Mouse (Mus musculus): ENCODE results near the gene Ankfn1. TPM values are rescaled to one million over a fixed set of nuclear protein-coding genes. Genes with fewer than 3 reads are reported as not detected.

Gene Ankfn1
- polyA plus RNA-seq, 1 experiment, result 0.18 TPM

DNA sequence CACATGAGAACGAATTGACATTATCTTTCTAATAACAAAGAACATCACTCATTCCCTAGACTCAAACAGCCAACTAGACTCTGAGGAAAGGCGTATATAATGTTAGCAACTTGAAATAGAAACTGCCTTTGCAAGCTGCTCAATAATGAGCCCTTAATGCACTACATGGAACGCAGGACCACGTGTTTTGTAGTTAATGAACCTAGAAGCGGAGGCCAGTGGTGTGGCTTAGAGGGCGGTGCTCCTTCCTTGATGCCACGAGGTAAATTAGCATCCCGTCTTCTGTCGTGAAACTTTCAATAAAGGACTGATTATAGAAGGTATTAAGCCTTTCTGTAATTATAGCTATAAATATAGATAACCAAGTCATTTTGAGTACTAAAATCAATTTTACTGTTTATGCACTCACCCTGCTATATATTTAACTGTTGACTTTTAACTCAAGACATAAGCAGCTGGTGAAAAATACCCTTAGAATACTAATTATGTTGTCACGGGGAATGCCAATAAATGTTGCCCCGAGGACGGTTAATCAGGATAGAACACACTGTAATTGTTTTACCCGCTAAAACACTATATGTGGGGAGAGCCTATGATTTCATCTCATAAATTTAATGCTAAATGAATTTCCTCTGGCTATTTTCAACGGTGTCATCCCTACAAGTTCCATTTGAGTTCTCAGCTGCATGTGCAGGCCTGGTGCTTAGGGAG lies 112.1 kb downstream of the Ankfn1 start:
- Histone ChIP-seq H3K4me2 (ENCODE audit: low read depth) (no peak overlapping the region), H3ac (ENCODE audit: control insufficient read depth, insufficient read length) (no peak overlapping the region), H3K79me2 (ENCODE audit: control insufficient read depth, insufficient read depth) (no peaks in the 10 kb centered on the region), H3K4me3 (no peak overlapping the region), H3K36me3 (ENCODE audit: control insufficient read depth, insufficient read depth) (no peaks in the 10 kb centered on the region), H3K27me3 (ENCODE audit: control insufficient read depth, insufficient read depth, insufficient read length) (no peaks in the 10 kb centered on the region)
- TF ChIP-seq POLR2AphosphoS2 (IDR thresholded peaks at IDR 0.05; ENCODE audit: insufficient read length, low read depth) (no peak), MYOG (IDR thresholded peaks at IDR 0.05; ENCODE audit: control insufficient read depth in 1 of 3, insufficient read depth in 1 of 3, insufficient read length in 2 of 3, low read depth in 2 of 3) (no peak), MAX (IDR thresholded peaks at IDR 0.05; ENCODE audit: low read depth) (no peak), POLR2A (IDR thresholded peaks at IDR 0.05; ENCODE audit: insufficient read length, low read depth) (no peak), SRF (IDR thresholded peaks at IDR 0.05; ENCODE audit: control insufficient read depth, insufficient read length, low read depth) (no peak), TCF3 (IDR thresholded peaks at IDR 0.05; ENCODE audit: insufficient read length, low read depth) (no peak), CEBPB (IDR thresholded peaks at IDR 0.05; ENCODE audit: insufficient read depth, poor library complexity, severe bottlenecking) (no peak)

DNA sequence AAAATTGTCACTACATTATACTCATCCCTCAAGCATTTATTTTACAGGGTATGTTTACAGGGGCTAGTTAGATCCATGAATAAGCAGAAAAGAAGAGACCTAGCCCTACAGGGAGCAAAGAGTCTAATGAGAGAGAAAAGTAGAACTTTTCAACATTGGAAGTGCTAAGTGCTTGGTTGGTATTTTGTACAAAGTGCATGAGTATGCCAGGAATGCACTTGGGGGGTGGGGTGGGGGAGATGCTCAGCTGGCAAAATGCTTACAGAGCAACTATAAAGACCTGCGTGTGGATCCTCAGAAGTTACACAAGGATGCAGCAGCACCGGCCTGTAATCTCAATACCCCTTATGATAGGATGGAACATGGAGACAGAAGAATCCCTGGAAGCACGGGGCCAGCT lies 118.4 kb downstream of the Ankfn1 start:
- H3K4me3 ChIP-seq, result no peak overlapping the region
- H3K4me2 ChIP-seq (ENCODE audit: low read depth), result no peak overlapping the region
- H3K27me3 ChIP-seq (ENCODE audit: control insufficient read depth, insufficient read depth, insufficient read length), result no peaks in the 10 kb centered on the region
- no peaks in the 10 kb centered on the region for H3K79me2 ChIP-seq (ENCODE audit: control insufficient read depth, insufficient read depth)
- H3K36me3 ChIP-seq (ENCODE audit: control insufficient read depth, insufficient read depth), result no peaks in the 10 kb centered on the region
- TF ChIP-seq REST (IDR thresholded peaks at IDR 0.05; ENCODE audit: insufficient read depth, insufficient read length) (no peak), CEBPB (IDR thresholded peaks at IDR 0.05; ENCODE audit: insufficient read depth, poor library complexity, severe bottlenecking) (no peak), POLR2A (IDR thresholded peaks at IDR 0.05; ENCODE audit: insufficient read length, low read depth) (no peak), USF1 (IDR thresholded peaks at IDR 0.05; ENCODE audit: low read depth) (no peak), TCF12 (IDR thresholded peaks at IDR 0.05; ENCODE audit: insufficient read depth, poor library complexity, severe bottlenecking) (no peak), MYOD1 (IDR thresholded peaks at IDR 0.05; ENCODE audit: control insufficient read depth in 1 of 3, insufficient read length in 2 of 3, low read depth in 2 of 3) (no peak)
- H3ac ChIP-seq (ENCODE audit: control insufficient read depth, insufficient read length), result no peak overlapping the region

DNA sequence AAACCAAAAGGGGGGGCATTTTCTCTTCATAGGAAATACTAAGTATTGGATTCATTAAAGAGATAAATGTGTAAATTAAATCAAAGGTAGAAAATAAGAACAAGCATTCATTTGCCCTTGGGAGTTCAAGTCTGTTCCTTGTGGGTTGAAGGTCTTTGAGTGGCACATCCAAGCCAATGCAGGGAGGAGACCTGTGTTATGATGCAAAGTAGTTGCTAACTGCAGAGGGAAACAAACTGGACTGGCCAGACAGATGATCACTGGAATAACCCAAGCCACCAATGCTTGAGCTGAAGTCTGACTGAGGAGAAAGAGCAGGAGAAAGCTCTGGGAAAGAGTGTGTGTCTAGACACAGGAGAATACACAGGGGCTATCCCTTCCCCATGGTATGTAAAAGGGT lies 120.9 kb downstream of the Ankfn1 start:
- Histone ChIP-seq H3ac (ENCODE audit: control insufficient read depth, insufficient read length) (no peak overlapping the region), H3K27me3 (ENCODE audit: control insufficient read depth, insufficient read depth, insufficient read length) (no peaks in the 10 kb centered on the region), H3K4me3 (no peak overlapping the region), H3K79me2 (ENCODE audit: control insufficient read depth, insufficient read depth) (no peaks in the 10 kb centered on the region), H3K4me2 (ENCODE audit: low read depth) (no peak overlapping the region), H3K36me3 (ENCODE audit: control insufficient read depth, insufficient read depth) (no peaks in the 10 kb centered on the region)
- no peak for TF ChIP-seq USF1 (IDR thresholded peaks at IDR 0.05; ENCODE audit: low read depth)
- no peak for TF ChIP-seq TCF12 (IDR thresholded peaks at IDR 0.05; ENCODE audit: insufficient read depth, poor library complexity, severe bottlenecking)
- no peak for TF ChIP-seq REST (IDR thresholded peaks at IDR 0.05; ENCODE audit: insufficient read depth, insufficient read length)
- no peak for TF ChIP-seq E2F4 (IDR thresholded peaks at IDR 0.05; ENCODE audit: insufficient read depth)
- no peak for TF ChIP-seq TCF3 (IDR thresholded peaks at IDR 0.05; ENCODE audit: insufficient read length, low read depth)
- no peak for TF ChIP-seq CEBPB (IDR thresholded peaks at IDR 0.05; ENCODE audit: insufficient read depth, poor library complexity, severe bottlenecking)
- TF ChIP-seq MYOD1 (IDR thresholded peaks at IDR 0.05; ENCODE audit: control insufficient read depth in 1 of 3, insufficient read length in 2 of 3, low read depth in 2 of 3), result no peak
- no peak for TF ChIP-seq SRF (IDR thresholded peaks at IDR 0.05; ENCODE audit: control insufficient read depth, insufficient read length, low read depth)
- TF ChIP-seq POLR2AphosphoS2 (IDR thresholded peaks at IDR 0.05; ENCODE audit: insufficient read length, low read depth), result no peak
- no peak for TF ChIP-seq POLR2A (IDR thresholded peaks at IDR 0.05; ENCODE audit: insufficient read length, low read depth)
- TF ChIP-seq MYOG (IDR thresholded peaks at IDR 0.05; ENCODE audit: control insufficient read depth in 1 of 3, insufficient read depth in 1 of 3, insufficient read length in 2 of 3, low read depth in 2 of 3), result no peak

DNA sequence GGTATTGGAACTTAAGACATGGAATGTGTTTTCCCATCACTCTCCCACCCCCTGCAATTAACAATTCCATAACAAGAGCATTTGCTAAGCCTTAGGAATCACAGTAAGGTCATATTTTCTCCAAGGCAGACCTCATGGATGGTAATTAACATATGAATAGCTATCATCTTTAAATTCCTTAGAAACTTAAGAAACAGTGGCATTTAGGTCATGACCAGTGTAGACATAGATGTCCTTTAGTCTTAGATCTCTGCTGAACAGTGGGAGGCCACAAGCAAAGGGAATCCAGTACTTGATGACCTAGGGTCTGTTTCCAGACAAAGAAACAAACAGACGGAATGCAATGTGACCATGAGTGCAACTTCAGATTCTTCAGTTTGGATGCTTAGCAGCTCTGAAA lies 141.7 kb downstream of the Ankfn1 start:
- TF ChIP-seq POLR2A (IDR thresholded peaks at IDR 0.05; ENCODE audit: insufficient read length, low read depth) (no peak), SRF (IDR thresholded peaks at IDR 0.05; ENCODE audit: control insufficient read depth, insufficient read length, low read depth) (no peak), MYOD1 (IDR thresholded peaks at IDR 0.05; ENCODE audit: control insufficient read depth in 1 of 3, insufficient read length in 2 of 3, low read depth in 2 of 3) (no peak), MAX (IDR thresholded peaks at IDR 0.05; ENCODE audit: low read depth) (no peak), TCF12 (IDR thresholded peaks at IDR 0.05; ENCODE audit: insufficient read depth, poor library complexity, severe bottlenecking) (no peak), USF1 (IDR thresholded peaks at IDR 0.05; ENCODE audit: low read depth) (no peak)
- no peaks in the 10 kb centered on the region for H3K36me3 ChIP-seq (ENCODE audit: control insufficient read depth, insufficient read depth)
- H3K27me3 ChIP-seq (ENCODE audit: control insufficient read depth, insufficient read depth, insufficient read length), result no peaks in the 10 kb centered on the region
- H3K4me2 ChIP-seq (ENCODE audit: low read depth), result no peak overlapping the region
- H3K79me2 ChIP-seq (ENCODE audit: control insufficient read depth, insufficient read depth), result no peaks in the 10 kb centered on the region
- H3K4me3 ChIP-seq, result no peak overlapping the region
- H3ac ChIP-seq (ENCODE audit: control insufficient read depth, insufficient read length), result no peak overlapping the region

DNA sequence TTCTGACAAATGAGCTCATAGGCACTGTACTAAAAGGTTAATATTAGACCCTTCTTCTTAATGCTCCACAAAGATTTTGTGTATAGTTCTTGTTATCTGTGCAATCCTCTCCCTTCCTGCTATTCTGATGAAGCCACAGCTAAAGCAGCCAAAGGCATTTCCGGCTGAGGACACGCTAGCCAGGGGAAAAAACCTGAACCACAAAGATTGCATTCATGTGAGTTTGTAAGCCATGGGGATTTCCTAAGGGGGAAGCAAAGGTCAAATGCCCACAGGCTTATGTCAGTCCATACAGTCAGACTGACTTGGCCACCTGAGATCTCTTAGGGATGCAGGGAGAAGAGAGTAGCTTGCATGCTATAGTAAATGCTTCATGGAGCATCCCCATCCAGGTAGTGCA lies 146.1 kb downstream of the Ankfn1 start:
- no peaks in the 10 kb centered on the region for H3K79me2 ChIP-seq (ENCODE audit: control insufficient read depth, insufficient read depth)
- no peak overlapping the region for H3K4me2 ChIP-seq (ENCODE audit: low read depth)
- H3ac ChIP-seq (ENCODE audit: control insufficient read depth, insufficient read length), result no peak overlapping the region
- no peaks in the 10 kb centered on the region for H3K27me3 ChIP-seq (ENCODE audit: control insufficient read depth, insufficient read depth, insufficient read length)
- no peaks in the 10 kb centered on the region for H3K36me3 ChIP-seq (ENCODE audit: control insufficient read depth, insufficient read depth)
- H3K4me3 ChIP-seq, result no peak overlapping the region
- no peak for TF ChIP-seq REST (IDR thresholded peaks at IDR 0.05; ENCODE audit: insufficient read depth, insufficient read length)
- TF ChIP-seq E2F4 (IDR thresholded peaks at IDR 0.05; ENCODE audit: insufficient read depth), result no peak
- TF ChIP-seq POLR2AphosphoS2 (IDR thresholded peaks at IDR 0.05; ENCODE audit: insufficient read length, low read depth), result no peak
- no peak for TF ChIP-seq MYOG (IDR thresholded peaks at IDR 0.05; ENCODE audit: control insufficient read depth in 1 of 3, insufficient read depth in 1 of 3, insufficient read length in 2 of 3, low read depth in 2 of 3)
